Mouse (Mus musculus): ENCODE measurements around the gene Rgp1.

- TF ChIP-seq POLR2A (IDR thresholded peaks at IDR 0.05; ENCODE audit: low read depth, low read length) (no peak), CTCF (IDR thresholded peaks at IDR 0.05; ENCODE audit: extremely low read depth, insufficient read depth, insufficient read length, insufficient replicate concordance) (no peak)
Measured at GRCm38 (mm10) chr4:43631956-43632920, 53.7 kb downstream of the Rgp1 start.

Data from spleen, adult 2 months (tissue).